Mouse (Mus musculus): ENCODE data around the gene Stap2.

The Stap2 gene

DNA sequence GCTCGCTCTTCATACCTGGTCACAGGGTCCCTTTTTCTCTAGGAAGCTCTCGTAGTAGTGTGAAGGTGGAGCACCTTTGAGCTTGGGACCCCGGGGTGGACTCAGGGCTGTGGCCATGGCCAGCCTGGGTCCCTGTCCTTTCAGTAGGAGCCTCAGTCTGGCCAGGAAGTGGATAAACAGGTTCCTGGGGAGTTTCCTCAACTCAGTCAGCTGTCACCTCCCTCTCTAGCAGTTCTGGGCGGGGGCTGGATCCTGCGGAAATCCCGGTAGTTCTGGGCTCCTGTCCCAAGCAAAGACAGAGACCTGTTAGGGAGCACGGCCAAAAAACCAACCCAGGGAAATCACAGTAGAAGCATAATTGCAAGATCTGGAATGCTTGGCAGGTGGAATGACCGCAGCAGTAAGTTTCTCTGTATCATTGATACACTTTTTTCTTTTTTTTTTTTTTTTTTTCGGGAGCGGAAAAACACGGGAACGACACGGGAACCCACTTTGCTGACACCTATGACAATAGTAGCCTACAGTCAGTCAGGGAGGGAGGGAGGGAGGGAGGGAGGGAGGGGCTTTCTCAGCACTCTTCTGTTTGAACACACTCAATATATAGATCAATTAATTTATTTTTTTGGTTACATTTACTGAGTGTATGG, at the start of gene Stap2, which contains the start of gene Mpnd:
Gene Stap2 (minus strand): TSS at position 170 of the 647 bp plus-strand sequence.
Gene Mpnd (plus strand): TSS at position 297 of the 647 bp plus-strand sequence.
- DNase-seq, result peak; percentile 56 to 65

DNA sequence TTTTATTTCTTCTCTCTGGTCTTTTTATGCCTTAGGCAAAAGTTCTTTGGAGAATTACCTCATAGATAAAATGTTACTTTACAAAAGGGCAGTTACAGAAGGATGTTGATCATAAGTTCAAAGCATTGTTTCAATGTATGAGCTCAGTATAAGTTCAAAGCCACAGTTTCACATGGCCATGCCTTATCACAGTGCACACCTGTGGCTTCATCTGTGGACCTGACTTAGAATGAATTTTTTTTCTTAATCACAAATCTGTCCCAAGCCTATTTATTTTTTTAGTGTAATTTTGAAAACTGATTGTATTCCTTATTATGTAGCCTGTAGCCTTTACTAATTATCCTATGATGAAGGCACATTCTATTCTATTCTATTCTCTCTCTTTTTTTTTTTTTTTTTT, 49.6 kb upstream of the Stap2 start:
- DNase-seq, result no peak

DNA sequence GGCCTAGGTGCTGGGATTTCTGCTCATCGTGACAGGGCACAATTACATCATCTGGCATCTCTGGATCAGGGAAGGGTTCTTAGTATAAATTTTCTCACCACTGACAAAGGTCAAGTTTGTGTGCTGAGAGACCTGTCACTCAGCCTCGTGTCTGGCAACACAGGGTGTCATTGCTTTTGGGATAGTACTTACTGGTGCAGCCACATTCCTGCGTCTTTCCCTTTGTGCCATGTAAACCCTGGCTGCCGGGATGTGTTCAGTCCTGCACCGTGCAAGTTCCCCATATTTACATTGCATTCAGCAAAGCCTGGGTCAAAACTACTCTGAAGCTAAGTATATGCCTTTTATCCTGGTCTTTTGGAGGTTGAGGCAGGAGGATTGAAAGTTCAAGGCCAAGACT, 46.0 kb upstream of the Stap2 start:
- DNase-seq, result no peak

DNA sequence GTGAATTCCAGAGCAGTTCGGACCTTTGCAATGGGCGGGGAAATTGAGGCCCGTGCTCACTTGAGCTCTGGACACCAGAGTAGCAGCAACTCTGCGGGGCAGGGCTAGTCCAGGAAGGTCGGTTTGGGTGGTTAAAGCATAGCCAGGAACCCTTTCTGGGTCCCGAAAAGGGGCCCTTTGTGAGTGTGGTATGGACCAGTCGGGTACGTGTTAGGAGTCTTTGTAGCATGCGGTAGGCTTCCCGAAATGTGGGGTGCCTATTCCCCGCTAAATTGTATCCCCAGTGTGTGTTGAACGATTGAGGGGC, 35.4 kb upstream of the Stap2 start:
- no peak for DNase-seq

DNA sequence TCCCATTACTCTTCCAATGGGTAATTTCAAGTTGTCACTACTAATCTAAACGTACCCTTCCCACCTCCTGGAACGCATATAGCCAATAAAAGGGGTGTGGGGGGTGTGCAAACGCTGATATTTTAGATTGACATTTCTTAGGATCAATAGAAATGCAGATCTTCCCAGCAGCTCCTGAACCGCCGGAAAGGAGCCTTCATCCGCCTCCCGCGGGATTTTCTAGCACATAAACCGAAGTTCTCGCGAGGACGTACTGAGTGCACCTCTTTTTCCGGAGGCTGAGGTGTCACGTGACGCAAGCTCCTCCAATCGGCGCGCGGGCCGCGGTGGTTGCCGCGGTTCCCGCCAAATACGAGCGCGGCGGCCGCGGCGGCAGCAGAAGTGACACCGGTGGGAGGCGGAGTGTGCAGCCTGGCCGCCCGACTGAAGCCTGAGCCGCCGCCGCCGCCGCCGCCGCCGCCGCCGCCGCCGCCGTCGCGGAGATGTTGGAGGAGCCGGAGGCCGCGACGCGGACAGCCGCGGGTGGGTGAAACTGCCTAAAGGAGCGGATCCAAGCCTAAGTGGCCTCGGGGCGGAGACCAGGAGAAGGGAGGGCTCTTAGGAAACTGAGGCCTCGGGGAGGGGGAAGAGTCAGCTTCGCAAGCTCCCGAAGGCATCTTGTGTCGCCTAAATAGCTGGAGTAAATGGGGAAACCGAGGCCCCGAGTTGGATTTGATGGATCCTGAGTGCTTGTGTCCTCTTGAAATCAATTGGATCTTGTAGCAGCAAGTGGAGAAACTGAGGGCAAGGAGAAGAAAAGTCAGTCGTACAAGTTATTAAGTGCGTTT, 34.9 kb upstream of the Stap2 start, which contains the start of gene Chaf1a:
Gene Chaf1a (plus strand): TSS at position 410 of the 827 bp plus-strand sequence.
- peak; percentile 96 for DNase-seq

DNA sequence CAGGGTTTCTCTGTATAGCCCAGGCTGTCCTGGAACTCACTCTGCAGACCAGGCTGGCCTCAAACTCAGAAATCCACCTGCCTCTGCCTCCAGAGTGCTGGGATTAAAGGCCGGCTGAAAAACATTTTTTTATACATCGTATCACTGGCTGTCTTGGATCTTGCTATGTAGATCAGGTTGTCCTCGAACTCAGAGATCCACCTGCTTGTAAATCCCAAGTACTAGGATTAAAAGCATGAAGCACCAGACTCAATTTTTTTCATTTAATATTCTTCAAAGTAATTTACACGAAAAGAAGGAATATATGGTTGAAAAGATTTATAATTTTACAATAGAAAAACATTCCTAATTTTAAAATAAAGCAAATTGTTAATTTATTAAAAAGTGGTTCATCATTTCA, 34.0 kb upstream of the Stap2 start:
- DNase-seq, result no peak

DNA sequence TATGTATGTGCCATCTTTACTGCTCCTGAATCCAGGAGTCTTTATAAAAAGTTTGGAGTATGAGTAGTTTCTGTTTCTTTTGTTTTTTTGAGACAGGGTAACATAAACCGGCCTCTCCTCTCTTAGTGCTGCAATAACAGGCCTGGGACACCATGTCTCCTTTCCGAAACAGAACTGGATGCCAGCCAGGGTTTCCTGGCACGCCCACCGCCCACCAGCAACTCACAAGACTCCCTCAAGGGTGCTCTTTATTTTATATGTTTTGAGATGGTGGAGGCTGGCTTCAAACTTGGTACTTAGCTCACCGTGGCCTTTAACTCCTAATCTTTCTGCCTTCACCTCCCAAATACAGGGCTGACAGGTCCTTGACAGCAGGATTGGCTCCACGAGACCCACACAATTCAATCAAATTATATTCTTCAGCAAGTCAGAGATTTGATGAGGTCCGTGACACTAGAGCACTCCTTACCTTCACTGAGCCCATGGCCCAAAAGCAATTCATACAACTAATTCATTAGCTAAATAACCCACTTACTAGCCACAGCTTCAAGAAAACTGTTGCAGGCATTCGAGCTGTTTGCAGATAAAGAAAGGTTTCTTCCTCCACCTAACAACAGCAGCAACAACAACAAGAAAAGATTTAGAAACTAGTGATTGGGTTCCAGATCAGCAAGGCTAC, 33.3 kb upstream of the Stap2 start:
- DNase-seq, result no peak

DNA sequence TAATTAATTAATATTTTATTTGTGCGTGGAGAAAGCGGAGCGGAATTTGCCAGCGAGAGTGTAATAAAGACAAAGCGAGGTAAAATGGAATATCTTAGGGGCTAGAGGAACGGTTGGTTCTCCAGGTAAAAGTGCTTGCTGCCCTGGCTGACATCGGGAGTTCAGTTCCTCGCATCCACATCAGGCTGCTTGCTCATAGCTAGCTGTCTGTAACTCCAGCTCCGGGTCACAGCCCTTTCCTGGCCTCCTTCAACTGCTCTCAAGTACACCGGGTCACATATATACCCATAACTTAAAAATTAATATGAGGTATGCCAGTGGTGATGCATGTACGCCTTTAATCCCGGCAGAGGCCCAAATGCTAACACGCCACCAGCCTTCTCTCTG, 31.5 kb upstream of the Stap2 start:
- no peak for DNase-seq

DNA sequence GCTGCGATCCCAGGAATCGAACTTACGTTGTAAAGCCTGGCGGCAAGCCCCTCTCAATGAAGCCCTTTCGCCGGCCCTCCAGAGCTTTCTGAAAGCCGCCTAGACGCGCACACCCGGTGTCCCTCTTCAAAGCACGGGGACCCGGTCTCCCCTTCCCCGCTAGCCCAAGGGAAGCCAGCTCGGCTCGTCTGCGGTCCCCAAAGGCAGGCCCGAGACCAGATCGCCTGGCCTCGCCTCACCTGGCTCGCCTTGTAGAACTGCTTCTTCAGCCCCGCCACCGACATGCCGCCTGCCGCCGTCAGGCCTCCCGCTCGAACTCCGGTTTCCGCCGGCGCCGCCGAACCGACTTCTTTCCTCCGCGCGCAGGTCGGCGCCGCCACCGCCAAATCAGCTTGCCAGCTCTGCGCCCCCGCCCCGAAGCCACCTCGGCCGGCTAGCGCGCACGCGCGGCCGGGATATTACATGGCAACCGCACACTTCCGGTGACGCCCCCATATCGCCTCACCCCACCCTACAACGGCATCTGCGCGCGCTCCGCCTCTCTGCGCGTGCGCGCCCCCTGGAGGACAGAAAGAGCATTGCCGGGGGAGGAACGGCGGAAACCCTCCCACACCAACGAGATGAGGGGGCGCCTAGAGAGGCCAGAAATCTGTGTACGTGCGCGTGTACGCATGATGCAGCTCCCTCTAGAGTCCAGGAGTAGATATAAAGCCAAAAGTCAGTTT, 31.0 kb upstream of the Stap2 start, which contains the start of gene Sh3gl1:
Gene Sh3gl1 (minus strand): TSS at position 460 of the 725 bp plus-strand sequence.
- peak; percentile 99 for DNase-seq

DNA sequence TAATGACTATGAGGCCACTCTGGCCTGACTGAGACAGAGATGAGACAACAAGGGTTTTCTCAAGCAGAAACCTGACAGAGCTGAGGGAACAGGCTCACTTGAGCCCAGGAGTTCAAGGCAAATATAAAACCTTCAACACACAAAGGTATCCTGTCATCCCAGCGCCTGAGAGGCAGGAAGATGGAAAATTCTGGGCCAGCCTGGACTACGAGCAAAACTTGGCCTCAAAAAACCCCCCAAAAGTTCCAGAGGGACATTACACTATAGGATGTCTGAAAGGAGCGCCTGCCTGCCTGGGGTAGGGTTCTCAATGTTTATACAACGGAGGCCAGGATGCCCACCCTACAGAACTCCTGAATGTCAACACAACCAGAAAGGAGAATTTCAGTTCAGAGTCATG, 29.8 kb upstream of the Stap2 start:
- no peak for DNase-seq

DNA sequence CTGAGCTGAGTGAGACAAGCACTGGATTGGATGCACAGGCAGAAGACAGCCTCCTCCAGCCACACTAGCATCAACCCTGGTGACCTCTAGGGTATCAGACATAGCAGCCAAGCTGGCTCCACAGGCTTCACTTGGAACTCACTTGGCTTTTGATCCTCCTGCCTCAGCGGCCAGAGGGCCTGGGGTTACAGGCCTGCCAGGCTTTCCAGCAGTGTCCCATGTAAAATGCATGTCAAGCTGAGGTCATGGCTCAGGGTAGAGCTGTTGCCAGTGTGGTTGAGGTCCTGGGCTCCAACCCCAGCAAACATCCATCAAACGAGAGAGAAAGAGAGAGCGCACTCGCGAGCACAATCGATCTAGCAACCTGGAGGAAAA, 29.3 kb upstream of the Stap2 start:
- DNase-seq, result no peak

DNA sequence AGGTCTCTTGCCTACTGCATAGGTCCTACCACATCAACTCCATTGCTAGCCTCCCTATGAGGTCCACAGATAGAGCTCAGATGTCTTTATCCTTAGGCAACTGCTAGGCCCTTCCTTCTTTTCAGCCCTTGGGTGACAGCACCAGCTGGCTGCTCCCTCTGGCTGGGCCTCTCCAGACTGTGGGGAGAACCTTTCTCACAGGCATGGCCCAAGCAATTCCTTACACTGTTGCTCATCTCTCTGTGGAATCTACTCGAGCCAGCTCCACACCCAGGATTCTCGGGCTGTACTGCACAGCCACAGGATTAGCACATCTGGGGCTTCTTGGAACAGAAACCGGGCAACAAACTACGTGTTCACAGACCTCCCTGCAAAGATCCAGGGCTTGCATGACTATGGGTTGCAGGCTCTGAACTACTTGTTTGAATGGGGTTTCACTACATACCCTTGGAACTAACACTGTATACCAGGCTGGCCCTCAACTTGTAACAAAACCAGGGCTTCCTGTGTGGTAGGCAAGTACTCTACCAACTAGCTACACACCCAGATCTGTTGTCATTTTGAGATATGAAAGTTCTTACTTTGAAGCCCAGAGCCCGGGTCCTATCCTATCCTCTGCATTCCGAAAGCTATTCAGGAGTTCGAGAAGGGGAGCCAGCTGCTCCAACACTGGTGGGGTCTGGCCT, 28.8 kb upstream of the Stap2 start:
- DNase-seq, result no peak

DNA sequence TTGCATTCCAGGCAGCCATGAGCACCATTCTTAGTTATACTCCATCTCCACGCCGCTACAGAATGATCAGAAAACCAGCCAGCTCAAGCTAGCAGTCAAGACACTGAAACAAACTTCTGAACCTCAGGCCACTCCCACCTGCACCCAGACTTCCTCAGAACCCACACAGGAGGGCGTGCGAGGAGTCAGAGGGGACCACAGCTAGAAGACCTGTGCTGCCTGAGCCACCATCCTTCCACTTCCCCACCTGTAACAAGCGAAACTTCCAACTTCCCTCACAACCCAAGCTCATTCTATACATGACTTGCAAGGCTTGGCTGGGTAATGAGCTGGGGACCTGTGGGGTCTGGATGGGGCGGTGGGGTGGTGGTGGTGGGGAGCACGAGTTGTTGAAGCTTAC, 27.4 kb upstream of the Stap2 start:
- DNase-seq, result no peak

DNA sequence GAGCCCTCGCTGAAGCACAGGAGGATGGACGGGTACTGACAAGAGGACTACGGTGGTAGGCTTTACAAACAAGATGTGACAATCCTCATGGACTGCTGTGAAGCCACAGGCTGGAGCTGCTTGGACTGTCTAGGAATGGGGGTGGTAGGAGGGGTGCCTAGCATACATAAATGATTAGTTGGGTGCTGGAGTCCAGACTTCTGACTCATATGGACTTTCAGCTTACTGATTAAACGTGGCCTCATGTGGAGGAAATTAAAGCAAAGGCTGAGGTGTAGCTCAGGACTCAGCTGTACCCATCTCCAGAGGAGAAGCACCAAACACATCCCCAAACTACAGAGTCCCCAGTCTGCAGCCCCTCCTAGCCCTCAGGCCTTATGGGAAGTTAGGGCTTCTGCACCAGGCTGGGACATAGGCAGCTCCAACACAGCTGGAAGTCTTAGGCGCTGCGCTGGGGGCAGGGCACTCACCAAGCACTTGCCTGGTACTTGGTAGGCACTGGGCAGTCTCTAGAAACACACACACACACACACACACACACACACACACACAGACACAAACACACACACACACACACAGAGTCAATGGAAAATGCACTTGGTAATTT, 26.8 kb upstream of the Stap2 start:
- DNase-seq, result no peak

DNA sequence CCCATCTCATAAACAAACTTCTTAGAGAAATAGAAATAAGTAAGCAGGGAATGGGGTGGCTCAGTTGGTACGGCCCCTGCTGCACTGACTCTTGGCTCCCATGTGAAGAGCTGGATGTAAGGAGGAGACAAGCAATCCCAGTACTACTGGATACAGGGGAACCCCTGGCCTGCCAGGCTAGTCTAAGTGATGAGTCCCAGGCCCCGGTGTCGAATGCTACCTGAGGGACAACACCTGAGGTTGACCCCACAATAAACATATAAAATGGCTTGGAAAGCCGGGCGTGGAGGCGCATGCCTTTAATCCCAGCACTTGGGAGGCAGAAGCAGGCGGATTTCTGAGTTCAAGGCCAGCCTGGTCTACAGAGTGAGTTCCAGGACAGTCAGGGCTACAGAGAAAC, 26.0 kb upstream of the Stap2 start:
- DNase-seq, result no peak

DNA sequence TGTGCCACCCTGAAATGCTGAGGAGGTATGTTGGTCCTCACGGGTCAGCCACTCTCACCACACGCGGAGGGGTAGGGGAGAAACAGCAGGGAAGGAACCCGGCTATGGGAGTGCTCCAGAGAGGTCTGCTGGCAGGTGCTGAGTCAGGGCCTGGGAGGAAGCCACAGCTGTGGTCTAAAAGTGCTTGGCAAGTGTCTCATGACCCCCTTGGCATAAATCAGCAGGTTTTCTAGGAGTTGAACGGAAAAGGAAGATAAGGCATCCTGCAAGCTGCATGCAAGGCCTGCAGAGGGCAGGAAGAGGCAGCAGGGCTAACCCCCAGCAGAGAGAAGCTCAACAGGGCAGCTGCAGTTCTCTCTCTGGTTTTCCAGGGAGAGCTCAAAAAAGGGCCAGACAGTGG, 25.5 kb upstream of the Stap2 start:
- DNase-seq, result no peak

DNA sequence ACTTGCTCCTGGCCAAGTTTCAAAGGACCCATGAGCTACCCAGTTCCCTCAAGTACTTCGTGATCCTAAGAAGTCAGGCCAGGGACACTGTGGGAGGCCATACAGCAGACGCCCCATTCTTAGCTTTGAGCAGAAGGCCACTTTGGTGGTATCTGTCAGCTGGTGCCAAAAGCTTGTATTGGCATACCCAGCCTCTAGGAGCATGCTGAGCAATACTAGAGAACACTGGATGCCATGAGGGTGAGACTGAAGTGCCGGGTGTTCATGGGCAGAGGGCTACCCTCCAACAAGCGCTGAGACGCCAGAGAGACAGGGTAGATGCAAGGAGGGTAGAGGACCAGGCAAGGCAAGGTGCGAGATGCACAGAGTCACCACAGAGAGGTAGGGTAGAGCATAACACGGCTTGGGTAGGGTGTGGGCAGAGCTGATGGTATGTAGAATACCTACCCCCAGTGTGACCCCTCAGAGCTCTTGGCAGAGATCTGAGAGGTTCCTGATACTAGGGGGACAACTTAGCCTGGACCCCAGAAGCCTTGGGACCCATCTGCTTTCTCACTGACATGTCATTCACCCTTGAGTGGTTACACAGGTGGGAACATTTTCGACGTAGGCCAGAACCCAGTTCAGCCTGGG, 25.0 kb upstream of the Stap2 start:
- DNase-seq, result peak in 1 of 2 experiments; percentile 47

DNA sequence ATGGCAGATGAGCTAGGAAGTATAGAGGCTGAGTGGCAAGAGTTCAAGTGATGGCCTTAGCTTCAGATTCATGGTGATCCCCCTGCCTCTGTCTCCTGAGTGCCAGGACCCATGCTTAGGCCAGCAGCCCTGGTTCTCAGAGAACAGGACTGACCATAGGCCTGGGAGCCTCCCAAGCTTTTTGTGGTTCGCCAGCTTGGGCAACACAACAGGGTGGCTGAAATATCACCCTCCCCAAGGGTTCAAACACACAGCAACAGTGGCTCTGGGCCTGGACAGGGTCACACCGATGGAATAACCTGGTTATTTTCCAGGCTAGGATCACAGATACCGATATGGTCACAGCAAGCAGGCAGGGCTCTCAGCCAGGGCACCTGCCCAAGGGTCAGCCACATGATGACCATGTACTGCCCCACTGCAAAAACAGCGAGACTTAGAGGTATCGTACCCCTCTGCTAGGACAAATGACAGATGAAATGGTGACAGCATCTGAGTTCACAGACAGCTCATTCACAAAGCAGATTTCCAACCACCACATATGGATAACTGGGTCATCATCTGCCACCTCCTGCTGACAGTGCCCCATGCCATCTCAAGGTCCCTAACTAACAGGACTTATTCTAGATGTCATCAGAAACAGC, 22.5 kb upstream of the Stap2 start:
- peak; percentile 46 to 61 for DNase-seq

DNA sequence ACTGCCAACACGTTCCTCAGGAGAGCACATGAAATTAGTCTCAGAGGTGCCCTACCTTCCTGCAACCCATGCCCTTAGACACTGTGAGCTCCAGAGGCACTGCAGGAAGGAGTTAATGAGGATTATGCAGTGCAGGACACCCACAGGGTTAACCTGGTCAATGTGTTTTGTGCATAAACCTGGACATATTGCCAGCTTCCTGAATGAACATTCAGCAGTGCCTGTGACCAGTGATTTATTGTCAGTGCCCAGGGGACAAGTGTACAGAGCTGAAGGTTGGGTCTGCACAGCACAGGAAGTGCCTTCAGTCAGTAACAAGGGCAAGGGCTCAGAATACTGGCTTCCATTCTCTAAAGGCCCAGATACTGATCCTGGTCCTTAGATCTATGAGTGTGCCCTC, 21.5 kb upstream of the Stap2 start:
- no peak for DNase-seq

DNA sequence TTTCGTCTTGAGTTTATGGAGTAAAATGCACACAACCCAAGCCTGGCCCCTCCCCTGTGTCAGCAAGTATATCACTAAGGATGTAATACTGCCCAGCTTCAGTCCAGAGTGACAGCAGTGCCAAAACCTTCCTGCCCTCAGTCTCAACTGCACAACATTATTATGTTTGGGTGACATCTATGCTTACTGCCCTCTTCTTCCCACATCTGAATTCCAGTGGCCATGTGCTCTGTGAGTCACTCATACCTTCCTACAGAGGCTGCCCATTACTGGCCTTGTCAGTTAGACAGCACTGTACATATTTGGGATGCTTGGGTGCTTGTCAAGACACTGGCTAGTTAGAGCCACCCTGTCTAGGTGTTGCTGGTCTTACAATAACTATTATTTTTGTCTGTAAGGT, 20.9 kb upstream of the Stap2 start:
- DNase-seq, result no peak

DNA sequence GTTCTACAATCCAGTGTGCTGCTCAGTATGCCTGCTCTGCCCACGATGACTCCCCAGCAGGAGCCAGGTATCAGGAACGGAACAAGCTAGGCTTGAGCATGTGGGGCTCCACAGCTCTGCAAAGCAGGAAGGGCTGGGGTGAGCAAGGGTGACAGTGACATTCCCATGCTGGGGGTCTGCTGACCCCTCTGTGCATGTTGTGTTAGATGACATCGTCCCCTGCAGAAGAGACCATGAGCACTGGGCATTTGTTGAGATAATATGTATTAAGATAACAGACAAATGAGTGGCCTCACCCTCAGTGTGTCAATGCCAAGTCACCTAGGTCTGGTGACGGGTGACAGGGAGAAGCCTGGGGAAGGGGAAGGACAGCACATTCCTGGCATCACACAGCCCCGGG, 19.5 kb upstream of the Stap2 start:
- no peak for DNase-seq

Data from cerebellum, postnatal 36 days (tissue).